8 mouse cellular contexts compared by ENCODE assay signal in genomic region chr12:54067886-54068756, GRCm38 (mm10).
A peak's percentile ranks its signal among the peaks of the same experiment; 100 is the strongest.
DNase-seq lines count a peak whose midpoint lies in the region; ATAC-seq and TF ChIP-seq lines count a peak whose summit lies in the region.

No protein-coding gene starts in this region.

- WGBS in heart, embryonic 13.5 days: 6% methylated on average over 84 of the region's 84 CpGs
- 7% methylated on average over 80 of the region's 84 CpGs for WGBS in stomach, postnatal 0 days

- no peaks in the 10 kb centered on the region for H3K9me3 ChIP-seq in heart, embryonic 13.5 days
- no peaks in the 10 kb centered on the region for H3K9me3 ChIP-seq in stomach, postnatal 0 days (ENCODE audit: control insufficient read depth, low read length)

- TF ChIP-seq CTCF in gastrocnemius, adult 2 months (IDR thresholded peaks at IDR 0.05): no peak
- TF ChIP-seq CTCF in stomach, postnatal 0 days (IDR thresholded peaks at IDR 0.05; ENCODE audit: low read depth): 0 out of 2 replicates have a peak, but pooled peaks have one; percentile 3

- peak overlapping the region; percentile 73 for H3K9ac ChIP-seq in heart, embryonic 13.5 days
- H3K9ac ChIP-seq in stomach, postnatal 0 days (ENCODE audit: low read length): peak overlapping the region; percentile 1; the same call in 1 of the 2 replicates

- TF ChIP-seq EP300 in stomach, postnatal 0 days (optimal IDR thresholded peaks at IDR 0.05): no peak

- peaks cover 51% of the 10 kb centered on the region for H3K27me3 ChIP-seq in heart, embryonic 13.5 days (replicated peaks)
- H3K27me3 ChIP-seq in stomach, postnatal 0 days (ENCODE audit: control insufficient read depth, insufficient read depth, low read length): peaks cover 12% of the 10 kb centered on the region; the same call in 1 of the 2 replicates

- H3K27ac ChIP-seq in gastrocnemius, adult 2 months: no peak overlapping the region
- H3K27ac ChIP-seq in heart, embryonic 13.5 days (replicated peaks): no peak overlapping the region
- H3K27ac ChIP-seq in stomach, postnatal 0 days (replicated peaks): no peak overlapping the region

- intact Hi-C loops in gastrocnemius, adult 2 months (cut with DNase I): no loop called here

- peaks cover 13% of the 10 kb centered on the region for H3K4me1 ChIP-seq in heart, embryonic 13.5 days
- no peaks in the 10 kb centered on the region for H3K4me1 ChIP-seq in stomach, postnatal 0 days (replicated peaks; ENCODE audit: control insufficient read depth, insufficient read depth)

- peak; percentile 47 for DNase-seq in gastrocnemius, adult 2 months
- DNase-seq in gastrocnemius, adult 18-20 months (ENCODE audit: low spot score): no peak
- peak; percentile 86 for DNase-seq in embryo, embryonic 10 days (ENCODE audit: low spot score)
- peak; percentile 18 for DNase-seq in kidney, adult 9 months
- peak; percentile 52 to 62 for DNase-seq in lung, postnatal 4 days
- DNase-seq in stomach, postnatal 0 days (ENCODE audit: low spot score): peak; percentile 69
- no peak for DNase-seq in frontal cortex, postnatal 36 days (ENCODE audit: low spot score in 2 of 2)

- no peaks in the 10 kb centered on the region for H3K36me3 ChIP-seq in heart, embryonic 13.5 days
- H3K36me3 ChIP-seq in stomach, postnatal 0 days (ENCODE audit: control insufficient read depth, insufficient read depth, low read length): no peaks in the 10 kb centered on the region

- ATAC-seq in heart, embryonic 13.5 days (ENCODE audit: extremely low read depth, insufficient number of reproducible peaks, low FRiP score, low TSS enrichment): no peak; the same call in 1 of the 2 replicates
- ATAC-seq in stomach, postnatal 0 days (ENCODE audit: low FRiP score, low TSS enrichment): peak; percentile 59

- peak overlapping the region; percentile 55 for H3K4me3 ChIP-seq in gastrocnemius, adult 2 months
- peak overlapping the region; percentile 54 for H3K4me3 ChIP-seq in heart, embryonic 13.5 days
- peak overlapping the region; percentile 34 for H3K4me3 ChIP-seq in stomach, postnatal 0 days (ENCODE audit: low read depth, low read length)

- H3K4me2 ChIP-seq in heart, embryonic 13.5 days: peak overlapping the region; percentile 92
- H3K4me2 ChIP-seq in stomach, postnatal 0 days (replicated peaks; ENCODE audit: low read depth): peak overlapping the region; percentile 55

Comparison
In these comparisons a context has a peak if more than half of its experiments do, and no peak if none do; other contexts are left out.
1. DNase-seq: peak in gastrocnemius, adult 2 months (single experiment), embryo, embryonic 10 days (single experiment), kidney, adult 9 months (single experiment), lung, postnatal 4 days (2 of 2) and stomach, postnatal 0 days (single experiment); none in gastrocnemius, adult 18-20 months (single experiment) and frontal cortex, postnatal 36 days (0 of 2).
2. Peak in every context shown above with its lines, with median percentiles within 50 percentile points of each other: H3K4me3 ChIP-seq.